Mouse (Mus musculus): ENCODE data around the gene Fto.

The Fto gene

DNA sequence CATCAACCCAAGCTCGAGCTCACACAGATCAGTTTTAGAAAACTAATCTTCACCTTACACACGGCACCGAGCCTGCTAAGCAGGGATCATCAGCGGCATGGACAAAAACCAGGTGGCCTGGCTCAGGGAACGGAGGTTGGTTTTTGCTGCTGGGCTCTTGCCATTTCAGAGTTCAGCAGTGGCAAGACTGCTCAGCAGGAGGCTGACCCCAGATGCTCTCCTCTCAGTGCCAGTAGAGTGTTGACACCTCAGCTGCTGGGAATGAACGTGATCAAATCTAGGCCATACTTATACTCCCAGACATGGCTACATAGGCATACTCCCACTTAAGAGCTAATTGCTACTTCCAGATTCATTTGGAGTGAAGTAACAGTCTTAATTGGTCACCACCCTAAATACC lies 245.1 kb downstream of the Fto start:
- no peak for DNase-seq (ENCODE audit: low read depth, low spot score)

DNA sequence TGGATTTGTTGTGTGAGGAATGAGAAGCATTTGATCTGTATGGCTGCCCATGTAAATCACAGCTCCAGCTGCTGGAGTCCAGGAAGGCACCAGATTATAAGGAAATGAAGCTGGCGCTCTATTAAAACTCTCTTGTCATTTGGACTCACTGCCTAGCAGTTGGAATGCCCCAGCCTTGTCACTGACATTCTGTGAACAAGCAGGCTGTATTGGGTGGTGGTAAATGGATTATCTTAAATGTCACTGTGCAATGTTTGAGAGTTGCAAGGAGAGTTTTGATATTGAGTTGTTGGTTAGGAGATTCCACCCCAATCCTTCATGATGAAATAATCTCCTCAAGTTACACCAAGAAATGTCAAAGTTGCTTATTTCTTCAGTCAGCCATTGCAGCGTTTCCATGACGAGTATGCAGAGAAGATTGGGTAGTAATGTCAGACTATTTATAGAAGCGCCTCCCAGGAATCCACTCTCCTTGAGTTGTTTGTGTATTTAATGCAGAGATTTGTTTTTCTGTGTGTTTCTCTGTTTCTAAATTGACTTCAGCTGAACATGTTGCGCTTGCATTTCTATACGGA lies 246.8 kb downstream of the Fto start:
- DNase-seq (ENCODE audit: low read depth, low spot score) = no peak

GRCm38 (mm10) chr8:91561241-91561640 lies 247.9 kb downstream of the Fto start:
- DNase-seq (ENCODE audit: low read depth, low spot score) = no peak

- no peak for DNase-seq (ENCODE audit: low read depth, low spot score)
Observed at GRCm38 (mm10) chr8:91562600-91562999, 249.3 kb downstream of the Fto start.

DNA sequence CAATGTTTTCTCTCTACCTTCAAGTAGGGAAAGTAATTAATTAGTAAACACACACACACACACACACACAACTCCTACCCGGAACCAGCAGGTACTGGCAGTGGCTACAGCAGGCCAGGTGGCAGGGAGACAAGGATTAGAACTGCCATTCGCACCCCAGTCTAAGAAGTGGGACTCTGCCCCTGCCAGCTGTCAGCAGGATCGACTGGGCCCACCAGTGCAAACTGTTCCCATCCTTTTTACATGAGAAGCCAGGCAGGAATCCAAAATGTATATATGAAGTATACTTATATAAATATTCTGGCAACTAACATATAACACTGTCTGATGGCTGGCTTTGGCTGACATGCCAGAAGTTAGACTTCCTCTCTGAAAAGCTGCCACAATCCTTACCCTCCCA lies 250.0 kb downstream of the Fto start:
- no peak for DNase-seq (ENCODE audit: low read depth, low spot score)

DNA sequence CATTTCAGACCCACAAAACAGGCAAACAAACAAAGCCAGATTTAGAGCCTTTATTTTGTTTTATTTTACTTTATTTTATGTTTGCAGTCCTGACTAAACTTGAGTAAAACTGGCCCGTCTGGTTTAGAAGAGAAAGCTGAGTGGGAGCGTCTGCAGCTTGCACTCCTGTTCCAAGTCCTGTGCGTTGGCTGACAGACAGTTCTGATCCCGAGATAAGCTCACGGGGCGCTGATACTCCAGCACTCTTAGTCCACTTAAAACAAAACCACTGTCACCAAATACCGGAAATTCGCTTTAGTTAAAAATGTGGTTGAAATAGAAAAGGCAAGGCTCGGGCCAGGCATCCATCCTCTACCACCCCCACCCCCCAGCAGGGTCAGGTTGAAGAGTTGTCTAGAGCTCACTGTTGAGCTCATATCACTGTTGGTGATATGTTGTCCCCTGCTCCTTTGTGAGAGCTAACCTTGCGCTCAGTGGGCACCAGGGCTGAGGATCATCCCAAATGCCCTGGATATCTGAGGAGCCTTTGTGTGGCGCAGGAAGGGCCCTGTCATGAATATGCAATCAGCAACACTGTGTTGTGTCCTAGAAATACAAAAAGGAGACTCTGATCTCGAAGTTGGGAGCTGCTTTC lies 252.7 kb downstream of the Fto start:
- DNase-seq (ENCODE audit: low read depth, low spot score) = no peak

GRCm38 (mm10) chr8:91566503-91566869 lies 253.2 kb downstream of the Fto start:
- no peak for DNase-seq (ENCODE audit: low read depth, low spot score)

DNA sequence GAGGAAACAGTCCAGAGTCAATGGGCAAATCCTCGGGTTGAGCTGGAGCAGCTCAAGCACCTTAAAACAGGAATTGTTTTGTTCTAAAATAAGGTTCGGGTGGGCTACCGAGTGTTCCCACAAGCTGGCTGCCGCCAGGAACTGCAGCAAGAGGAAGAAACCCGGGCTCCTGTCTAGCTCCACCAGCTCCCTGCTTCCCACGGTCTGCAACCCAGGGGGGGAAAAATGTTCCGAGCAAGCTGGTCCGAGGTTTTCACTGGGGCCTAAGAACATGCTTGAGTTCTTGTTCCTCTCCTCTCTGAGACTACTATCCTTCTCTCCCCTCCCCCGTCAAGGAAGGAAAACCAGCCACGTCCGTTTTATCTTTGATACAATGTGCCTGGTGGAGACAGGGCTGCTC lies 256.5 kb downstream of the Fto start:
- DNase-seq (ENCODE audit: low read depth, low spot score) = no peak

DNA sequence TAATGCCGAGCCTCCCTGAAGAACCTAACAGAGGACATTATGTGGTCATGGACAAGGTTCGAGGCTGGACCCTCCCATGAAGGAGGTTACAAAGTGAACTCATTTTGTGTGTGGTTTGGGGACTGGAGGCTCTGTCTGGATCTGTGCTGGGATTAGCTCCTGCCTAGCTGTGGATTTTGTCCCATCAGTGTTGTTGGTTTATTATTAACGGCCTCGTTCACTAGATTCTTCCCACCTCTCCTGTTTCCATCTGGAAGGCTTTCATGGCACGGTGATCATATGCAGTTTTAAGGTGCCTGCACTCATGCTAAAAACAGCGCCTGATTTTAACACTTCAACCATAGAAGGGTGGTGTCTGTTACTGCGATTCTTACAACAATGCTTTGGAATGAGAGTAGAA lies 257.5 kb downstream of the Fto start:
- no peak for DNase-seq (ENCODE audit: low read depth, low spot score)

GRCm38 (mm10) chr8:91571978-91572377 lies 258.7 kb downstream of the Fto start:
- DNase-seq (ENCODE audit: low read depth, low spot score) = no peak

GRCm38 (mm10) chr8:91572630-91573029 lies 259.3 kb downstream of the Fto start:
- no peak for DNase-seq (ENCODE audit: low read depth, low spot score)

GRCm38 (mm10) chr8:91575576-91575975 lies 262.3 kb downstream of the Fto start:
- no peak for DNase-seq (ENCODE audit: low read depth, low spot score)

DNA sequence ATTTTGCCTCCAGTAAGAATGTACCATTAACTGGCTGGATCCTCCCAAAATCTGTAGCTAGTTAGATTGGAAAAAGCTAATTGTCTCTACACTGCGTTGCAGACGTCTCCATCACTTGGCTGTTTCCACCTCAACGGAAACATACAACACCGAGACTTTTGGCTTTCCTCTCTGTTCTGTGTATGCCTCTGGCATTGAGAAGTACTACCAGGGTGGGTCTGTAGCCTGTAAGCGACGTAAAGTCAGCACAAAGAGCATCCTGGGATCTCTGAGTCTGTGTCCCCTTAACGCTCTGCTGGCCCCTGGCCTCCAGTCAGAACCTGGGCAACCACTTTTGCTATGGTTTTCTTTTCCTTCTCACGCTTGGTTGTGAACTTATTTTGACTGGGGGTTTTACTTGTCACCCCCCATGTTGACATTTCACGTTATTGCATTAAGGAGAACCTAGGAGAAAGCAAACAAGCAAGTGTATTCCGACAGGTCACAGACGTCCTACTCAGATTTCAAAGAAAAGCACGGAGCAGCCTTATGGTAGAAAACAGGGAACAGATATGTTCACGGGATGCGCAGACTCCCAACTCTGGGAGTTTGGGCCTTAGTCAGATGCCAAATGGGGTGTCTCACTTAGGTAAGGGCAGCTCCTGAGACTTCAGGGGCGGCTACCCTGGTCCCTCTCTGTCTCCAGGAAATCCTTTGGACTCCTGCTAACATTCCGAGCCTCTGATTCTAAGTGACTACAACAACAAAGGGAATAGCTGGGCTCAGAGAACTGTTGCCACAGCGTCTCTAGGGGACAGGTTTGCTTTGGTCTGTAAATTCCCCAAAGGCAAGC lies 263.0 kb downstream of the Fto start:
- no peak for DNase-seq (ENCODE audit: low read depth, low spot score)

GRCm38 (mm10) chr8:91576918-91577241 lies 263.6 kb downstream of the Fto start:
- no peak for DNase-seq (ENCODE audit: low read depth, low spot score)

DNA sequence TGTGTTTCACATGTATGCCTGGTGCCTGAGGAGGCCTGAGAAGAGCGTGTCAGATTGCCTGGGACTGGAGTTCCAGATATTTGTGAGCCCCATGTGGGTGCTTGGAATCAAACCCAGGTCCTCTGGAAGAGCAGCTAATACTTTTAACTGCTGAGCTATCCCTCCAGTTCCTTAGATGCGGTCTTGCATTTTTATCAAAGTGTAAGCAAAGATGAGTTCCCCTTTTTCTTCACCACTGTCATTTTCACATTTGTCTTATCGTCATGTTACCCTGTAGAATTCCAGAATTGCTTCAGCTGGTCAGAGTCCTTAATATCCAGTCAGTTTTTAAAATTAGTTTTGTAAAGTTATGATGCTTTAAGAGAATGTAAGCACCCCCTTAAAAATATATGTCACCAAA lies 264.3 kb downstream of the Fto start:
- no peak for DNase-seq (ENCODE audit: low read depth, low spot score)

- no peak for DNase-seq (ENCODE audit: low read depth, low spot score)
Observed at GRCm38 (mm10) chr8:91584620-91585415, 271.5 kb downstream of the Fto start.

DNA sequence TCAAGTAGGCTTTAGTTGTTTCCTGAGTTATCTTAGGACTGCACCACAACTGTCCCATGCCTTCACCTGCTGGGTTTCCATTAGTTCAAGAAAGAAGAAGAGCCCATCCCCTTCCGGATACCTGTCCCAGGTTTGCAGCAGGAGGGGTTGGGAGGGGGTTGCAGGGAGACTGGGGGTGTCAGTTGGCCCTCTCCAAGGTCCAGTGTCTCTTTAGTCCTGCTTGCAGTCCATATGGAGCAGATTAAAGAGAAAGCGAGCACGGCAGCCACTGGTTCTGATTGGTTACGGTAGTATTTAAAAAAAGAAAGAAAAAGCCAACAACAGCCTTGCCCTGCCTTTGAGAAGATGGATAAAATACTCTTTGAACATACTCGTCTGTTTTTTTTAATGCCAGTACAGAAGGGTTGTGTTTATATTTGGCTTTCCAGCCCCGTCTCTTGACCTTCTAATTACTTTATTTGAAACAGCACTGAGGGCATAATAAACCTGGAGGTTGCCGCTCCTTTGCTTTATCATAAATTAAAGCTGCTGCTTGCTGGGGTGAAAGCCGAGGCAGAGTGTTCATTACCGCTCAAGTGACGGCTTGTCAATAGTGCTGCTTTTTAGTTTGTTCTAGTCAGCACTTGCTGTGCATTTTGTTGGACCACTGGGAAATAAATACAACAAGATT lies 279.2 kb downstream of the Fto start:
- no peak for DNase-seq (ENCODE audit: low read depth, low spot score)

DNA sequence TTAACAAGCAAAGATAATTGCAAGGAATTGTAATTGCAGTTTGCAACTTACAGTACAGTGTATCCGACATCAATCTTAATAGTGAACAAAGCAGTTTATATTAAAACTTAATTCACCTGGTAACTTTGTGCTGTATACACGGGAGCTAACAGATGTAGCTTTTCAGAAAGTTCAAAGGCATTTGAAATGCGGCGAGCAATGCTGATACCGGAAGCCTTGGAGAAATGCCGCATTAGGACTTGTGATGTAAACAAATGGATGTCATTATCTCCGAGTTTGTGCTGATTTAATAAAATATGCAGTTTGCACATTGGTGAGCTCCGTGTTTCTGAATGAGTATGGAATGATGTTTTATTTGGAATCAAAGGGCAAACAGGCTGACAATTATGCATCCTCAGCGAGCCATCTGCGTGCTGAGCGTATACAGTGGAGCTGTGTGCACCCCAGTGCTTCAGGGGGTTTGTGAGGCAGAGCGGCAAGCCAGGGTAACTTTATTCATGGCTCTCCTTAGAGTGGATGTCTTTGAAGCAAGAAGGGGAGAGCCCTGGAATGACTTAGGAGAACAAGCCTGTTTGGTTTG lies 280.0 kb downstream of the Fto start:
- no peak for DNase-seq (ENCODE audit: low read depth, low spot score)

GRCm38 (mm10) chr8:91599349-91599837 lies 286.1 kb downstream of the Fto start:
- no peak for DNase-seq (ENCODE audit: low read depth, low spot score)

DNA sequence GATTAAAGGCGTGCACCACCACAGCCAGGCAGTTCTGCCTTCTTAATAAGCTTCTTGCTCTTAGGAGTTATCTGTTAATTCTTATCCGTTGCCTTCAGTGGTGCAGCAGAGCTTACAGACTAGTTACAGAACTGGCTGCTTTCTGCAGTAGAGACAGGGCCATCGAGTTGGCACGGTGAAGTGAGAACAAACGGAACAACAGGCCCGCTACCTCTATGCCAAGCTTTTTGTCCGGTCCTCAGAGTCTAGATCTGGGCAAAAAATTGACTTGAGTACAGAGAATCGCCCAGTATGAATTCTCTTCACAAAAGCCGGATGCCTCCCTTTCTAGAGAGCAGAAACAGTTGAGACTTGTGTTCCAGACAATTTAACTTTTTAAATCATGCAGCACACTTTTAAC lies 290.4 kb downstream of the Fto start:
- no peak for DNase-seq (ENCODE audit: low read depth, low spot score)

DNA sequence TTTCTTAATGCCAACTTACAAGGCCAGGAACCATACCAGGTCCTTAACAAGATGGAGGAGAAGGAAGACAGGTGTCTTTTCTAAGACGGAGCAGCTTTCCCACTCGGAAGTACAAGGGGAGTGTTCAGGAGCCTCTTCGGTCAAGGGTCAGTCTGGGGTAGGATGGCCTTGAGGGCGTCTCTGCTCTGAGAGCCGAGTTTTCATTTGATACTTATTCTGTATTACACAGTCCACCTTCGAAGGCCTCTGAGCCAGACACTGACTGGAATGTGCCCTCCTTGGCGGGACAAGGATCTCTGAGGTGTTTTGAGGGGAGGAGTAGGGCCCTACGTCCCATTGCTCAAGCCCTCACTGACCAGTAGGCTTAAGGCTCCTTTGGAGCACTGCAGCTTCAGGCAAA lies 292.6 kb downstream of the Fto start:
- DNase-seq (ENCODE audit: low read depth, low spot score) = no peak
